Mouse (Mus musculus) C2C12 (cell line): ENCODE measurements around the gene Amdhd2.
"Not testable (repeated sequence)": the region's sequence is repeated elsewhere in the genome, so short reads cannot be mapped to it uniquely, and the experiment has no call there.

Experiments
- CTCF ChIP-seq: IDR thresholded peaks from one replicate; pipeline ENCODE4 v1.5.1; 2011; ENCODE audit not compliant: control insufficient read depth, insufficient read depth, insufficient read length
- MAX ChIP-seq: IDR thresholded peaks from one replicate; pipeline ENCODE4 v1.6.1; 2011; ENCODE audit warnings: mild to moderate bottlenecking, control low read depth
- USF1 ChIP-seq: IDR thresholded peaks from one replicate; pipeline ENCODE4 v1.6.1; 2011; ENCODE audit warnings: low read depth, mild to moderate bottlenecking, control low read depth, moderate library complexity

DNA sequence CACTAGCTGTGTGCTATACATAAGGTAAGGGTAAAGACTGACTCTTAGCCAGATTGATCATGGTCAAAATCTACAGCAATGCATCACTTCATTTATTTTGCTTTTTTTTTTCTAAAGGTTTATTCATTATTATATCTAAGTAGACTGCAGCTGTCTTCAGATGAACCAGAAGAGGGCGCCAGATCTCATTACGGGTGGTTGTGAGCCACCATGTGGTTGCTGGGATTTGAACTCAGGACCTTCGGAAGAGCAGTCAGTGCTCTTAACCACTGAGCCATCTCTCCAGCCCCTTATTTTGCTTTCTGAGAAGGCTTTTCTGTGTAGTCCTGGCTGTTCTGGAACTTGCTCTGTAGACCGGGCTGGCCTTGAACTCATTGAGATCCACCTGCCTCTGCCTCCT lies 30.6 kb downstream of the Amdhd2 start:
- TF ChIP-seq CTCF, MAX, USF1: not testable (repeated sequence)
